In the genomic region with DNA sequence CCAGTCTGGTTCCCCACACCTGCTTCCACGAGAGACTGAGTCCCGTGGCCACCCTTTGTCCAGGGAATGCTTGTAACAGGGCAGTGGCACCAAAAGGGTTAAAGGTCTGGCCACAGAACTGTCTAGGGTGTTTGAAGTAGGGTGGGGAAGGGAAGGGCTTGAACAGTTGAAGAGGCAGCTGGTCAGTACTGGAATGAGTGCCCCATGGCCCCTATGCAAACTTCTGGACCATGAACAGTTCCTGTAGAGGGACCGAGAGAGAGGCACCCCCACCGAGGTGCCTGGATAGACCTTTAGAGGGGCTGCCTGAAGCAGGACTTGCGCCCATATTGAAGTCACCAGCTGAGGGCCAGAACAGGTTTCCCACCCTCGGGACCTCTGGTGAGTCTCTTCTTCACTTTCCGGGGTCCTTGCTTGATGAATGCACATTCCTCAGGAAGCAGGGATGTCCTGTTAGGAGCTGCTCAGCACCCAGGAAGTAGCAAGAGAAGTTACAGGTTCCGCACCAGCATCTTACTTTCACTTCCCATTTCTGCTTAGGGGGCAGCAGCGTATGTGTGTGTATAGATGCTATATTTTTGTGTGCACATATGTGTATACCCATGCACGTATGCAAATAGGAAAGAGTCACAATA, we compare ENCODE assay signal across 8 mouse cellular contexts. TPM values are rescaled to one million over a fixed set of nuclear protein-coding genes. Genes with fewer than 3 reads are reported as not detected.
DNase-seq lines count a peak whose midpoint lies in the region; ATAC-seq and TF ChIP-seq lines count a peak whose summit lies in the region.

No protein-coding gene starts in this region.

- peaks cover 1% of the 10 kb centered on the region for H3K36me3 ChIP-seq in splenic B cell, adult 2 months (ENCODE audit: control insufficient read depth, insufficient read depth, low read length, poor library complexity, severe bottlenecking)

- H3K27ac ChIP-seq in gastrocnemius, adult 2 months, result peak overlapping the region; percentile 67

- no peaks in the 10 kb centered on the region for H3K27me3 ChIP-seq in splenic B cell, adult 2 months (ENCODE audit: control insufficient read depth, insufficient read depth, low read length, poor library complexity, severe bottlenecking)

- no peak for TF ChIP-seq CTCF in gastrocnemius, adult 2 months (IDR thresholded peaks at IDR 0.05)

- H3K4me3 ChIP-seq in gastrocnemius, adult 2 months, result peak overlapping the region; percentile 58

- 0 out of 2 replicates have a peak, but pooled peaks have one; percentile 21 for ATAC-seq in erythroid progenitor cell, adult 5-6 weeks (replicated peaks; ENCODE audit: low FRiP score, poor library complexity, severe bottlenecking)

- DNase-seq in gastrocnemius, adult 2 months, result no peak
- DNase-seq in gastrocnemius, postnatal 10 days, result no peak
- peak; percentile 45 for DNase-seq in lung, postnatal 14 days
- peak; percentile 81 for DNase-seq in splenic B cell, adult 2 months (ENCODE audit: low read depth, low spot score)
- no peak for DNase-seq in right cerebral cortex, adult 18-20 months
- DNase-seq in gastrocnemius, postnatal 14 days, result no peak
- no peak for DNase-seq in ovary, postnatal 10 days (ENCODE audit: low spot score)

- intact Hi-C loops in gastrocnemius, adult 2 months (cut with DNase I), result loop anchor here (5.0 kb wide), 2 partner anchors 39 to 144 kb away; no protein-coding TSS in a partner anchor
- intact Hi-C loops in gastrocnemius, postnatal 14 days (cut with DNase I; ENCODE audit: low total_unique reads), result no loop called here

RNA-seq across cellular contexts. Expression of a gene that starts 12.7 kb away (rescaled TPM):
- 10 to 100 TPM; 22.4 to 24.7 TPM for total RNA-seq in gastrocnemius, adult 2 months (2021)
- total RNA-seq in gastrocnemius, postnatal 10 days (2021), result 10 to 100 TPM; 58.2 to 97.6 TPM
- 17.7 and 23.9 TPM in 2 replicates for total RNA-seq in erythroid progenitor cell, adult 5-6 weeks (2015; ENCODE audit: low replicate concordance)
- 12.7 and 15.7 TPM in 2 replicates for total RNA-seq in erythroid progenitor cell, adult 5-6 weeks (2017; ENCODE audit: low replicate concordance)
- 10 to 100 TPM; 42.5 to 48.1 TPM for total RNA-seq in gastrocnemius, postnatal 14 days (2021)

RNA-seq across cellular contexts. Expression of a gene that starts 17.4 kb away (rescaled TPM):
- 10 to 100 TPM; 41.1 to 54.8 TPM for total RNA-seq in gastrocnemius, adult 2 months (2021)
- total RNA-seq in gastrocnemius, postnatal 10 days (2021), result 100 to 1,000 TPM; 108 to 125 TPM
- total RNA-seq in erythroid progenitor cell, adult 5-6 weeks (2015; ENCODE audit: low replicate concordance), result 97.7 and 101 TPM in 2 replicates
- total RNA-seq in erythroid progenitor cell, adult 5-6 weeks (2017; ENCODE audit: low replicate concordance), result 23.9 and 50.2 TPM in 2 replicates
- 10 to 100 TPM; 80.7 to 98.2 TPM for total RNA-seq in gastrocnemius, postnatal 14 days (2021)

RNA-seq across cellular contexts. Expression of a gene that starts 39.5 kb away (rescaled TPM):
- 10 to 100 TPM; 78.2 to 90.2 TPM for total RNA-seq in gastrocnemius, adult 2 months (2021)
- total RNA-seq in gastrocnemius, postnatal 10 days (2021), result 10 to 100 TPM; 45.1 to 52.2 TPM
- 8.6 and 10.1 TPM in 2 replicates for total RNA-seq in erythroid progenitor cell, adult 5-6 weeks (2015; ENCODE audit: low replicate concordance)
- total RNA-seq in erythroid progenitor cell, adult 5-6 weeks (2017; ENCODE audit: low replicate concordance), result 6.3 and 7.6 TPM in 2 replicates
- 10 to 100 TPM; 42.0 to 45.5 TPM for total RNA-seq in gastrocnemius, postnatal 14 days (2021)

RNA-seq across cellular contexts. Expression of a gene that starts 40.2 kb away (rescaled TPM):
- 100 to 1,000 TPM in 1 of 2 experiments, 10 to 100 TPM in 1; 70.9 to 104 TPM for total RNA-seq in gastrocnemius, adult 2 months (2021)
- 10 to 100 TPM; 75.4 to 81.8 TPM for total RNA-seq in gastrocnemius, postnatal 10 days (2021)
- total RNA-seq in erythroid progenitor cell, adult 5-6 weeks (2015; ENCODE audit: low replicate concordance), result 9.0 and 12.6 TPM in 2 replicates
- total RNA-seq in erythroid progenitor cell, adult 5-6 weeks (2017; ENCODE audit: low replicate concordance), result 7.7 and 23.3 TPM in 2 replicates
- total RNA-seq in gastrocnemius, postnatal 14 days (2021), result 10 to 100 TPM; 78.3 to 80.4 TPM

RNA-seq across cellular contexts. Expression of a gene that starts 45.0 kb away (rescaled TPM):
- not detected for total RNA-seq in gastrocnemius, adult 2 months (2021)
- not detected for total RNA-seq in gastrocnemius, postnatal 10 days (2021)
- not detected in 2 replicates for total RNA-seq in erythroid progenitor cell, adult 5-6 weeks (2015; ENCODE audit: low replicate concordance)
- total RNA-seq in erythroid progenitor cell, adult 5-6 weeks (2017; ENCODE audit: low replicate concordance), result not detected in 2 replicates
- not detected for total RNA-seq in gastrocnemius, postnatal 14 days (2021)

Comparison
In these comparisons a context has a peak if more than half of its experiments do, and no peak if none do; other contexts are left out.
1. DNase-seq: peak in lung, postnatal 14 days (single experiment) and splenic B cell, adult 2 months (single experiment); none in gastrocnemius, adult 2 months (single experiment), gastrocnemius, postnatal 10 days (single experiment), right cerebral cortex, adult 18-20 months (single experiment), gastrocnemius, postnatal 14 days (single experiment) and ovary, postnatal 10 days (single experiment).